Mouse (Mus musculus) testis, postnatal 14 days (tissue): Measurements from ENCODE around the gene Me1.

Experiments used
- DNase-seq: peaks from one replicate; pipeline ENCODE4 v3.0.0; 2021; ENCODE audit warnings: low spot score

Gene Me1

GRCm38 (mm10) chr9:86543451-86543850, 152.3 kb downstream of the Me1 start:
- DNase-seq: no peak

DNA sequence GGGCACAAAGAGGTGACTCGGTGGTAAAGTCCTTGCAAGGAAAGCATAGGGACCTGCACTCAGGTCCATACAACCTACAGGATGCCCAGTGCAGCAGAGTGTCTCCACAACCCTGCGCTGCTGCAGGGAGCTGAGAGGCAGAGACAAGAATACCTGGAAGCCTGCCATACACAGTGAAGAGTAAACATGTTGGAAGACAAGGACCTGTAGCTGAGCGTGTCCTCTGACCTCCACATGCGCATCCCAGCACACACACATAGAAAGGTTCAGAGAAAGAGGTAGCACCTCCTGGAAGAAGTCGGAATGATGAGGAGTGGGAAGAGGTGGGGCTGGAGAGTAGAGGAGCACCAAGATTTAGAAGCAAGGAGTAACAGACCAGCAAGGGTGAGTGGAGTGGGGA, 161.7 kb downstream of the Me1 start:
- DNase-seq: no peak
